Mouse (Mus musculus) gastrocnemius, postnatal 4 days (tissue): ENCODE measurements at regions not wholly inside any gene's neighbourhood (a gene's known extent, or its start where the extent isn't known, plus 50 kb on each side); places are given as distances from the start of the nearest gene placed in this dataset.

Source experiments
- DNase-seq, 2 experiments: peaks; one replicate each; pipeline ENCODE4 v3.0.0; 2021 to 2022; ENCODE audit warnings: low spot score in 2 of 2, mixed read lengths in 2 of 2

GRCm38 (mm10) chr8:34458300-34458699 is 346.8 kb upstream of the Gm10131 start:
- no peak for DNase-seq

- DNase-seq = no peak
These were observed 345.0 kb upstream of the Gm10131 start for GRCm38 (mm10) chr8:34456543-34456942.

GRCm38 (mm10) chr8:34455376-34455775 is 343.8 kb upstream of the Gm10131 start:
- no peak for DNase-seq

- no peak for DNase-seq
These were observed 341.3 kb upstream of the Gm10131 start for GRCm38 (mm10) chr8:34452811-34453210.

GRCm38 (mm10) chr8:34451211-34452000 is 339.9 kb upstream of the Gm10131 start:
- no peak for DNase-seq

GRCm38 (mm10) chr8:34449391-34450044 is 338.0 kb upstream of the Gm10131 start:
- no peak for DNase-seq

- no peak for DNase-seq
These were observed 336.6 kb upstream of the Gm10131 start for GRCm38 (mm10) chr8:34447880-34448830.

- no peak for DNase-seq
These were observed 331.2 kb upstream of the Gm10131 start for GRCm38 (mm10) chr8:34442688-34443087.

- DNase-seq = no peak
These were observed 330.2 kb upstream of the Gm10131 start for GRCm38 (mm10) chr8:34441756-34442155.

- no peak for DNase-seq
These were observed 329.2 kb upstream of the Gm10131 start for GRCm38 (mm10) chr8:34440771-34441170.

GRCm38 (mm10) chr8:34438771-34439170 is 327.2 kb upstream of the Gm10131 start:
- DNase-seq = no peak

- DNase-seq = no peak
These were observed 320.4 kb upstream of the Gm10131 start for GRCm38 (mm10) chr8:34431985-34432384.

GRCm38 (mm10) chr8:34429231-34429630 is 317.7 kb upstream of the Gm10131 start:
- DNase-seq = no peak

GRCm38 (mm10) chr8:34401571-34401970 is 290.0 kb upstream of the Gm10131 start:
- no peak for DNase-seq

- no peak for DNase-seq
These were observed 287.6 kb upstream of the Gm10131 start for GRCm38 (mm10) chr8:34398914-34399813.

GRCm38 (mm10) chr8:34397583-34398411 is 286.3 kb upstream of the Gm10131 start:
- DNase-seq = no peak

GRCm38 (mm10) chr8:34397225-34397582 is 285.7 kb upstream of the Gm10131 start:
- no peak for DNase-seq

- no peak for DNase-seq
These were observed 281.7 kb upstream of the Gm10131 start for GRCm38 (mm10) chr8:34392981-34393828.
